In the genomic region with DNA sequence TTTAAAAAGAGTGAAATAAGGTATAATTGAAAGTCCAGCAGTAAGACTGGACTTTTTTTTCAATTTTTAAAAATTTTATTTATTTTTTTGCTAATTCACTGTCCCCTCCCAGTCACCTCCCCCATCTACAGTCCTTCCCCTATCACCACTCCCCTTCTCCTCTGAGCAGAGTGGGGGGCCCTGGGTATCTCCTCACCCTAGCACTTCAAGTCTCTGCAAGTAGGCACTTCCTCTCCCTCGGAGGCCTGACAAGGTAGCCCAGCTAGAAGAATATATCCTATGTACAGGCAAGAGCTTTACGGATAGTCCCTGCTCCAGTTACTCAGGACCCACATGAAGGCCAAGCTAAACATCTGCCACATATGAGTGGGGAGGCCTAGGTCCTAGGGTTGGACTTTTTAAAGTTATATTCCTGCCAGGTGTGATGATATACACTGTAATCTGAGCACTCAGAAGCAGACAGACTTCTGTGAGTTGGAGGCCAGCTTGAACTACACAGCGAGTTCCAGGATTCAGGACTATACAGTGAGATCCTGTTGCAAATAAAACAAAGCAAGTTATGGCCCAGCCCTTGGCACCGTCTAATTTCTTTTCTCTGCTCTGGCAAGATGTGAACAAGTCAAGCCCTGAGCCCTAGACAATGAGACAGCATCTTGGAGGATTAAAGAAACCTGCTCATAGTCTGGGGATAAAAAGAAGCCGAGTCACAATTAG, we compare ENCODE assay signal across 16 mouse cellular contexts. TPM values are rescaled to one million over a fixed set of nuclear protein-coding genes. Genes with fewer than 3 reads are reported as not detected.
DNase-seq lines count a peak whose midpoint lies in the region; ATAC-seq and TF ChIP-seq lines count a peak whose summit lies in the region.
"Had no signal": no experiment of that assay in that cellular context is flagged by ENCODE, and none has a peak within 500 bp of the region (broad histone marks: within the 10 kb centered on the region; RNA-seq: fewer than 3 reads in every experiment).

No protein-coding gene starts in this region.

- H3K4me2 ChIP-seq in limb, embryonic 12.5 days: no peak overlapping the region
- no peak overlapping the region for H3K4me2 ChIP-seq in stomach, embryonic 15.5 days
- no peak overlapping the region for H3K4me2 ChIP-seq in stomach, postnatal 0 days (replicated peaks; ENCODE audit: low read depth)
- H3K4me2 ChIP-seq: forebrain, embryonic 15.5 days; heart, embryonic 12.5 days; hindbrain, embryonic 14.5 days had no signal

- H3K9ac ChIP-seq in limb, embryonic 12.5 days (replicated peaks): no peak overlapping the region
- H3K9ac ChIP-seq in stomach, embryonic 15.5 days: no peak overlapping the region
- no peak overlapping the region for H3K9ac ChIP-seq in stomach, postnatal 0 days (ENCODE audit: low read length)
- H3K9ac ChIP-seq: forebrain, embryonic 15.5 days; heart, embryonic 12.5 days; hindbrain, embryonic 14.5 days had no signal

- H3K4me3 ChIP-seq in limb, embryonic 12.5 days (replicated peaks): no peak overlapping the region
- no peak overlapping the region for H3K4me3 ChIP-seq in limb, embryonic 10.5 days
- H3K4me3 ChIP-seq in stomach, embryonic 15.5 days (replicated peaks): no peak overlapping the region
- no peak overlapping the region for H3K4me3 ChIP-seq in stomach, postnatal 0 days (ENCODE audit: low read depth, low read length)
- H3K4me3 ChIP-seq: forebrain, embryonic 15.5 days; heart, adult 2 months; heart, embryonic 12.5 days; hindbrain, embryonic 10.5 days had no signal

- H3K36me3 ChIP-seq in limb, embryonic 12.5 days: no peaks in the 10 kb centered on the region
- no peaks in the 10 kb centered on the region for H3K36me3 ChIP-seq in limb, embryonic 10.5 days
- no peaks in the 10 kb centered on the region for H3K36me3 ChIP-seq in stomach, embryonic 15.5 days
- no peaks in the 10 kb centered on the region for H3K36me3 ChIP-seq in stomach, postnatal 0 days (ENCODE audit: control insufficient read depth, insufficient read depth, low read length)
- H3K36me3 ChIP-seq: forebrain, embryonic 15.5 days; heart, embryonic 12.5 days; hindbrain, embryonic 10.5 days had no signal

- no peak for TF ChIP-seq EP300 in stomach, postnatal 0 days (optimal IDR thresholded peaks at IDR 0.05)

- H3K9me3 ChIP-seq in limb, embryonic 12.5 days: no peaks in the 10 kb centered on the region
- no peaks in the 10 kb centered on the region for H3K9me3 ChIP-seq in limb, embryonic 10.5 days (replicated peaks)
- no peaks in the 10 kb centered on the region for H3K9me3 ChIP-seq in stomach, embryonic 15.5 days
- H3K9me3 ChIP-seq in stomach, postnatal 0 days (ENCODE audit: control insufficient read depth, low read length): no peaks in the 10 kb centered on the region
- H3K9me3 ChIP-seq: forebrain, embryonic 15.5 days; heart, embryonic 12.5 days; hindbrain, embryonic 10.5 days had no signal

- H3K27me3 ChIP-seq in limb, embryonic 12.5 days: no peaks in the 10 kb centered on the region
- no peaks in the 10 kb centered on the region for H3K27me3 ChIP-seq in limb, embryonic 10.5 days (ENCODE audit: low read depth, poor library complexity, severe bottlenecking)
- no peaks in the 10 kb centered on the region for H3K27me3 ChIP-seq in stomach, embryonic 15.5 days (replicated peaks)
- no peaks in the 10 kb centered on the region for H3K27me3 ChIP-seq in stomach, postnatal 0 days (ENCODE audit: control insufficient read depth, insufficient read depth, low read length)
- H3K27me3 ChIP-seq: forebrain, embryonic 15.5 days; heart, embryonic 12.5 days had no signal

- DNase-seq in heart, adult 11 months: peak; percentile 50
- DNase-seq in heart, adult 8-10 months (ENCODE audit: low spot score): no peak
- no peak for DNase-seq in limb, embryonic 10.5 days (ENCODE audit: low spot score)
- no peak for DNase-seq in stomach, postnatal 0 days (ENCODE audit: low spot score)
- no peak for DNase-seq in c-Kit-positive CD71-positive TER-119-positive erythroid progenitor cells, embryonic 14.5 days (ENCODE audit: low spot score)
- DNase-seq: adrenal gland, postnatal 10 days; cerebellum, adult 11-12 months; cerebellum, adult 9-10 months; gastrocnemius, postnatal 10 days; heart, adult 2 months had no signal

- no peak for TF ChIP-seq CTCF in stomach, postnatal 0 days (IDR thresholded peaks at IDR 0.05; ENCODE audit: low read depth)

- H3K4me1 ChIP-seq in limb, embryonic 12.5 days (replicated peaks): peaks cover 11% of the 10 kb centered on the region
- H3K4me1 ChIP-seq in limb, embryonic 10.5 days: peaks cover 7% of the 10 kb centered on the region
- H3K4me1 ChIP-seq in stomach, embryonic 15.5 days: no peaks in the 10 kb centered on the region
- no peaks in the 10 kb centered on the region for H3K4me1 ChIP-seq in stomach, postnatal 0 days (replicated peaks; ENCODE audit: control insufficient read depth, insufficient read depth)
- H3K4me1 ChIP-seq: forebrain, embryonic 15.5 days had no signal

- 0 out of 2 replicates have a peak, but pooled peaks have one; percentile 54 for ATAC-seq in limb, embryonic 12.5 days (ENCODE audit: insufficient number of reproducible peaks, insufficient read depth, low FRiP score, low TSS enrichment, low read depth)
- 0 out of 2 replicates have a peak, but pooled peaks have one; percentile 14 for ATAC-seq in stomach, embryonic 15.5 days (ENCODE audit: insufficient read depth, low FRiP score, low read depth)
- no peak for ATAC-seq in stomach, postnatal 0 days (ENCODE audit: low FRiP score, low TSS enrichment)
- ATAC-seq: forebrain, embryonic 15.5 days had no signal

- 0 out of 2 replicates have a peak overlapping the region, but pooled peaks have one; percentile 20 for H3K27ac ChIP-seq in limb, embryonic 12.5 days
- no peak overlapping the region for H3K27ac ChIP-seq in limb, embryonic 10.5 days
- no peak overlapping the region; the same call in 1 of the 2 replicates for H3K27ac ChIP-seq in stomach, embryonic 15.5 days
- H3K27ac ChIP-seq in stomach, postnatal 0 days (replicated peaks): no peak overlapping the region
- H3K27ac ChIP-seq: forebrain, embryonic 15.5 days; heart, adult 2 months; hindbrain, embryonic 10.5 days; hindbrain, embryonic 14.5 days had no signal

- WGBS in limb, embryonic 12.5 days: 64% methylated on average over 5 of the region's 5 CpGs
- WGBS in limb, embryonic 10.5 days: 85% methylated on average over 5 of the region's 5 CpGs
- 69% methylated on average over 5 of the region's 5 CpGs for WGBS in stomach, embryonic 15.5 days
- WGBS in stomach, postnatal 0 days: 58% methylated on average over 5 of the region's 5 CpGs

RNA-seq across cellular contexts. Expression of gene Med4, which starts 26.2 kb away (rescaled TPM):
- total RNA-seq in heart, adult 8-10 months (2022): 10 to 100 TPM; 19.8 to 23.7 (median 21.3) TPM
- 105 and 107 TPM in 2 replicates for polyA plus RNA-seq in limb, embryonic 12.5 days (2016; fragmentation: Nextera tagmentation; extraction: Ambion mirVana)
- 120 and 123 TPM in 2 replicates for polyA plus RNA-seq in limb, embryonic 10.5 days (2016; fragmentation: Nextera tagmentation; extraction: Ambion mirVana)
- 70.9 TPM in 2 replicates for polyA plus RNA-seq in stomach, embryonic 15.5 days (2015; fragmentation: Nextera tagmentation; extraction: Ambion mirVana)
- 39.4 and 39.5 TPM in 2 replicates for polyA plus RNA-seq in stomach, postnatal 0 days (2015; fragmentation: Nextera tagmentation; extraction: Ambion mirVana)

RNA-seq across cellular contexts. Expression of gene Sucla2, which starts 41.4 kb away (rescaled TPM):
- total RNA-seq in heart, adult 8-10 months (2022): 100 to 1,000 TPM; 674 to 810 (median 734) TPM
- polyA plus RNA-seq in limb, embryonic 12.5 days (2016; fragmentation: Nextera tagmentation; extraction: Ambion mirVana): 96.4 and 98.0 TPM in 2 replicates
- polyA plus RNA-seq in limb, embryonic 10.5 days (2016; fragmentation: Nextera tagmentation; extraction: Ambion mirVana): 90.6 and 102 TPM in 2 replicates
- polyA plus RNA-seq in stomach, embryonic 15.5 days (2015; fragmentation: Nextera tagmentation; extraction: Ambion mirVana): 101 and 117 TPM in 2 replicates
- polyA plus RNA-seq in stomach, postnatal 0 days (2015; fragmentation: Nextera tagmentation; extraction: Ambion mirVana): 98.9 and 101 TPM in 2 replicates
